Mouse (Mus musculus) frontal cortex, adult 2 months (tissue): ENCODE measurements around the gene Aldh3a2. TPM values are rescaled to one million over a fixed set of nuclear protein-coding genes. Genes with fewer than 3 reads are reported as not detected.

Experiments
- DNase-seq, 2 experiments: peaks; one replicate each; pipeline ENCODE4 v3.0.0; 2022; ENCODE audit warnings: low spot score in 1 of 2; ENCODE audit errors: extremely low spot score in 1 of 2
- polyA plus RNA-seq: library from polyadenylated mRNA; depleted of rRNA; stranded (reverse); fragments of >200 nt; gene quantifications from 2 replicates; pipeline ENCODE4 v1.2.3, GENCODE M21; 2012

The Aldh3a2 gene
- polyA plus RNA-seq, 1 experiment = 52.6 TPM

DNA sequence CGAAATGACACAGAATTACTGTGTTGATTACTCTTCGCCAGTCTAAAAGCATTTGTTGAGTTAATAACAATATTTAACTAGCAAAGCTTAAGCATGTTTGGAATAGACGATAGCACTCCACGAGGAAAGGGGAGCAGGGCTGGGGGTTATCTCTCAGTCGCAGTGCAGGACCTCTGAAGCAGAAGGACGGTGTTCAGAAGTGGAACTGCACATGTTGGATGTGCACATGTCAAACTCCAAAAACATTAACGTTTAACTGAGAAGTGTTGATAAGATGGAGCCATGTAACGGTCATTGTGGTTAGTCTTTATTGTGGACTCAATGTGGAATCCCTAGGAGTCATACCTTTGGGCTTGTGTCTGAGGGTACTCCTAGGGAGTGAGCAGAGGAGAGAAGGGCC lies 7.8 kb upstream of the Aldh3a2 start:
- DNase-seq = no peak

DNA sequence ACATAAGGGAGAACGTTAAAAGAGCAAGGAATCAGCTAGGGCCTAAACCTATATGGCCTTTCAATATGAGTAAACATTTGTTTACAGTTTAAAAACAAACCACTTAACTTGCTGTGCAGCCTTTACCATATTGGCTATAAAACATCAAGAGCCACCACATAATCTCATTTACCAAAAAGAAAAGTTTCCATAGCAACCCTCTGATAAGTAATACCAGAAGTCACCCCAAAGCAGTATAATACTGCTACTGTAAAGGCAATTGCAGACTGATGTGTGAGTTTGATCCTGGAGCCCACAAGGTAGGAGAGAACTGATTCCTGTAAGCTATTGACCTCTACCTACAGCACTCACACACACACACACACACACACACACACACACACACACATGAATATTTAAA lies 7.2 kb upstream of the Aldh3a2 start:
- no peak for DNase-seq

DNA sequence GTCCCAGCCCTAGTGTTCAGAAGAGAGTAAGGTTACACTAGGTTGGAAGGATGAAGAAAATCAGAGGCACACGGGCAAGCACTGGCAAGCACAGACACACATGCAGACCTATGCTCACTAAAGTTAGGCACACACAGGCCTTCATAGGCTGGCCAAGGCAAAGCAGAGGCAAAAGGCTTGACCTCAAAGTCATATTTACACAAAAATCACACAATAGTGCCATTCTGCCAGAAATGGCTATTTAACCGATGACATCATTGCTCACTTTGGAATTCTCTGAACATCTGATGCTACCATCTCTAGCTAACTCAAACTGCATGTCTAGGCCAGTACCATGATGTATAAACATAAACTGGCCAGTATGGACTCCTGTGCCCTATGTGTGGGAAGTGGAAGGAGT lies 6.7 kb upstream of the Aldh3a2 start:
- DNase-seq = no peak

- no peak for DNase-seq
These were observed 4.3 kb upstream of the Aldh3a2 start for GRCm38 (mm10) chr11:61271612-61272011.

- DNase-seq = no peak
These were observed 3.1 kb upstream of the Aldh3a2 start for GRCm38 (mm10) chr11:61270406-61270805.

- DNase-seq = no peak
These were observed 1.5 kb upstream of the Aldh3a2 start for GRCm38 (mm10) chr11:61268626-61269349.

DNA sequence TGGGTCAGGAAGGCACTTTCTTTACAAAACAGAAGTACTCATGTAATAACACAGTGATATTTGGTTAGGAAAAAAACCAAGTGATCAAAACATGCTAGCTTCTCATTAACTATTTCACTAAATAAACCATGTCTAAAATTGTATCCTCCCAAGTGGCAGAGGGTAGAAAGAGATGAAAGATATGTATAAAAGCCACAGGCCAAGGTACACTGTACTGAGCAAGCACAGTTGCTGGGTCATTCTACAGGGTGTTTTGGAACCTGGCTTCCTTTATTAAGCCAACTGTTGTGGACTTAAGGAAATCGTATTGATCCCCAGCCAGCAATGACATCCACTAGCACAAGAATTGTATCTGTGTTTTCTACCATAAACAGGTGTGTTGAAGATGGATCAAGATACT lies 3.4 kb downstream of the Aldh3a2 start:
- DNase-seq = no peak

- no peak for DNase-seq
These were observed 4.7 kb downstream of the Aldh3a2 start for GRCm38 (mm10) chr11:61262516-61262915.

- DNase-seq = no peak
These were observed 8.2 kb downstream of the Aldh3a2 start for GRCm38 (mm10) chr11:61259106-61259505.

GRCm38 (mm10) chr11:61252807-61253206 lies 14.5 kb downstream of the Aldh3a2 start:
- no peak for DNase-seq

DNA sequence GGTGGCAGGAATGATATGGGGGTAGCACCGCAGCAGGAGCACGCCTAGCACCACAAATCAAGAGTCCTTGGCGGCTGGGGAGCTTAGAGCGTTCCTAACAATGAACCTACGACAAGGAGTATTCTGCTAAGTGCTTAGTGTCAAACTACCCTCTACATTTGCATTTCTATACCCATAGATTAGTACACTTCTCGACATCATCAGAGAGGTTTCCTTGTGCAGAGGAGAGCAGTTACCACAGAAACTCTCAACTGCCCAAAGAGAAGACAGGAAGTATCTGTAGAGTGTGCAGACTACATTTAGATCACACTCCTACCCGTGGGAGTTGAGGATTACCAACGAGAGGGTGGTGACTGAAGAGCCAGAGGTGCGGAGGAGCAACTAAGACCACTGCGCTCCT lies 15.5 kb downstream of the Aldh3a2 start:
- no peak for DNase-seq

DNA sequence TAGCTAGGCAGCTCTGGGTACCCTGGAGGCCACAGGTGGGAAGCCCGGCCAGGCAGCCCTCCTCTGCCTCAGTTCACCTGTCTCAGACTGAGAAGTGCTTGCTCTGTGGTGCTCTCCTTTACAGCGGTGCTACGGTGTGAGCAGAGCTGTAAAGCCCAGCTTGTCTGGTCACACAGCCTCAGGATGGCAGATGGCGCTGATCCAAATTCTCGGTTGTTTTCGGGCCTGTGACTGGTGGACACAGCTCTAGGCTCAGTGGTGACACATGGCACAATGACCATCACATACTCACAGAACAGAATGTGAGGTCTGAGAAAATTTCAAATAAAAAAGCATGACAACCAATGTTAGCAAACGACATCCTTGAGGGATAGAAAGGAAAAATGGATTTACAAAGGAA lies 22.9 kb downstream of the Aldh3a2 start:
- no peak for DNase-seq

GRCm38 (mm10) chr11:61236015-61236414 lies 31.2 kb downstream of the Aldh3a2 start:
- no peak for DNase-seq

DNA sequence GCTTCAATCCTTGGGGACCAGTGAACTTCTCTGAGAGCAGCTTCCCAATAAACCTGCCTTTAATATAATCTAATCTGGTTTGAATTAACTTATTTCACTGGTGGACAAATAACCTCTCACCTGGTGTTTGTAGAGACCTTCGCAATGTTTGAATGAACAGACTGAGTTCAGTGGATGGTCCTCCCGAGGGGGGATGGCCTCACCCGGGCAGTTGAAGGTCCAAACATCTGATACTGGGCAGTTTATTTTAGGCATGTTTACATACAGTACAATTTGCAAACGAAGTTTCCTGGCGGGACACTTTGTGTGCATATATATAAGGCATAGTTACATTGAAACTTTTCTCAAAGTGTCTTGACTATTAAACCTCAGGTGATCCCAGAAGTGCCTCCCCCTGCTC lies 33.1 kb downstream of the Aldh3a2 start:
- no peak for DNase-seq

GRCm38 (mm10) chr11:61231329-61231728 lies 35.9 kb downstream of the Aldh3a2 start:
- DNase-seq = peak in 1 of 2 experiments; percentile 69

DNA sequence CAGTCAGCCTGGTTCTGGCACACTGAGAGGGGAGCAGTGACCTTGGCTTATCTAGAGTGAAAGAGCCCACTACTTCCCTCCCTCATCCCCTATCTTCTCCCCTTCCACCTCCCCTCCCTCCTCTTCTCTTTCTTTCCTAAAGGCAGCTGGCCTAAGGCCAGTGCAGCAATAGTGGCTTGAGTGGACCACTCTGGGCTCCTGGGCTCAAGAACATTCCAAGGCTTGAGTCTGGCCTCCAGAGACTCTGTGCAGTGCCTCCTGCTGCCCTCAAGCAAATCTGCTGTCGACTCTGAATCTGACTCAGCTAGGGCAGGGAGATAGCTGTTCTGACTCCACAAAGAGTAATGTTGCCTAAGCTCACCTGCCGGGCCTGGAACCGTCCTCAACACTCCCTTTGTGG lies 38.9 kb downstream of the Aldh3a2 start:
- no peak for DNase-seq

DNA sequence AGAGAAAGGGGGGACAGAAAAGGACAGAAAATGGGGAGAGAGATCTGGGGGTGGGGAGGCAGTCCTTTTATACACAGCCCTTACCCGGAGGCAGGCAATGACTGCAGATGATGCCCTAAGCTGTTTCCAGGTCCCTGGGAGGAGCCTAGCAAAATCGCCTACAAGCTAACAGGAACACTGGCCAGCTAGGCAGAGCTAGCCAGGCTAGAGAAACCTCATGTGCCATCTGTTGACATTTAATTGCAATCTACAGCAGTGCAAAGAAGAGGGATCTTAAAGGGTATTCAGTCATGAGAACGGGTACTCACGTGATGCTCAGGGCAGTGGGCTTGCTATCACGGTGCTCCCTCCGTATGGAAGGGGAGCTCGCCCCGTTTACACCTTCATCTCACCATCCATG lies 39.4 kb downstream of the Aldh3a2 start:
- no peak for DNase-seq

- peak in 1 of 2 experiments; percentile 60 for DNase-seq
These were observed 41.3 kb downstream of the Aldh3a2 start for GRCm38 (mm10) chr11:61225941-61226412.

- DNase-seq = no peak
These were observed 41.8 kb downstream of the Aldh3a2 start for GRCm38 (mm10) chr11:61225511-61225910.

DNA sequence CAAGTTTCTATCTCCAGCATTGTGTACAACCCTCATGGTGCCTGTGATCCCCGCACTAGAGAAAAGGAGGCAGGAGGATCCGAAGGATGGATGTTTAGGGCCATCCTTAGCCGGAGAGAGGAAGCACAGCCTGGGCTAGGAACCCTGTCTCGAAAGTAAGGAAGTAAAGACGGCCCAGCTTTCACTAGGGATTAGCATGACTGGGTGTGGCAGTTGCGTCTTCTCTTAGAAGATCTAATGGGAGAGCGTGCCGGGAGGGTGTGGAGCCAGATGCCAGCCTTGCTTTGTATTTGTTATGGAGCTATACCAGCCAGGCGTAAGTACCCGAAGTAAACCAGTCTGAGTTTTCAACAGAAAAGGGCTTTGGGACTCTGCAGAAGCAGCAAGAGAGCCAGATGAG lies 42.4 kb downstream of the Aldh3a2 start:
- DNase-seq = no peak

- no peak for DNase-seq
These were observed 43.0 kb downstream of the Aldh3a2 start for GRCm38 (mm10) chr11:61224234-61224744.

DNA sequence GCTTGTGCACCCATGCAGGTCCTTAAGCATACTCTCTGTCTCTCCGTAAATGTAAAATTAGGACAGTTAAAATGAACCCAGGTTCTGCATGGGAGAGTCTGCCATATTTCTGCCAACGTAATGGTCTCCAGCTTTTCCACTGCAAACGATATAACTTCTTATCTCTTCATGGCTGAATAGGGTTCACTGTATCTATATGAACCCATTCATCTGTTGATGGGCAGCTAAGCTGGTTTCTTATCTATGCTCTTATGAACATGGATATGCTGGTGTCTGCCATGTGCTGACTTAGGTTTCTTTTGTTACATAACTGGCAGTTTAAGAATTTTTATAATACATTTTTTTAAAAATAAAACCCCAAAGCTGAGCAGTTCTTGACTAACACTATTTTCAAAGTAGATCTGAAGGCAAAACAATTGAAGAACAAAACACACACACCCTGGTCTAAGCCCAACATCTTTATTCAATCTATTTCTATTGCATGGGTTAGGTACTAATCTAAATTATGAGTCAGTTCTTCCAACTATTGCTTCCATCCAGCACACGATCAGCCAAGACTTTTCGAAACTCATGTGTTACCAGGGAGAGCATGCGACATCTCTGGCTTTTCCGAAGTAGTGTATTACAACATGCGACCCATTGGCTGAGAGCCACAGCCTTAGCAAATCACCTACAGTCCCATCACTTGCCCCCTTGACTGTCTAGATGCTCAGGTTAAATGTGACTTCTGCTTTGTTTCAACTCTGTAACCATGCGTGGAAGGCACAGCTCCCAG lies 44.1 kb downstream of the Aldh3a2 start:
- no peak for DNase-seq
